Mouse (Mus musculus) midbrain, embryonic 10.5 days (tissue): ENCODE data around the gene Cox7c. TPM values are rescaled to one million over a fixed set of nuclear protein-coding genes. Genes with fewer than 3 reads are reported as not detected.
"Not testable (repeated sequence)": the region's sequence is repeated elsewhere in the genome, so short reads cannot be mapped to it uniquely, and the experiment has no call there.

Experiments used
- DNase-seq: peaks from one replicate; pipeline ENCODE4 v3.0.0-alpha.2; 2017; ENCODE audit warnings: low spot score
- H3K27ac ChIP-seq: fragments of 300-500 bp; sonication (generic); replicated peaks from 2 replicates; pipeline ENCODE4 v1.5.1; 2016; ENCODE audit warnings: mild to moderate bottlenecking
- H3K27me3 ChIP-seq: fragments of 300-500 bp; sonication (generic); 2 replicates; pipeline ENCODE4 v1.6.1; 2016; ENCODE audit warnings: low read depth, mild to moderate bottlenecking; ENCODE audit not compliant: poor library complexity, severe bottlenecking
- H3K36me3 ChIP-seq: fragments of 300-500 bp; sonication (generic); 2 replicates; pipeline ENCODE4 v1.6.1; 2016; ENCODE audit warnings: mild to moderate bottlenecking, moderate library complexity
- H3K4me1 ChIP-seq: fragments of 300-500 bp; sonication (generic); 2 replicates; pipeline ENCODE4 v1.6.1; 2016
- H3K4me3 ChIP-seq: fragments of 300-500 bp; sonication (generic); 2 replicates; pipeline ENCODE4 v1.5.1; 2016; ENCODE audit warnings: mild to moderate bottlenecking, moderate library complexity
- H3K9me3 ChIP-seq: fragments of 300-500 bp; sonication (generic); replicated peaks from 2 replicates; pipeline ENCODE4 v1.6.1; 2016; ENCODE audit warnings: mild to moderate bottlenecking
- WGBS: fragments of 180-500 bp; shearing (Covaris S2); methylation state at CpG from one replicate; pipeline ENCODE4 v1.1.7; 2016; 5-methylcytosine and 5-hydroxymethylcytosine counted together
- polyA plus RNA-seq: library from polyadenylated mRNA; unstranded; fragments of >200 nt; fragmentation: Nextera tagmentation; extraction: Ambion mirVana; gene quantifications from 2 replicates; pipeline ENCODE4 v1.2.1, GENCODE M21; 2016

Cox7c gene
- 605 and 653 TPM in 2 replicates for polyA plus RNA-seq

DNA sequence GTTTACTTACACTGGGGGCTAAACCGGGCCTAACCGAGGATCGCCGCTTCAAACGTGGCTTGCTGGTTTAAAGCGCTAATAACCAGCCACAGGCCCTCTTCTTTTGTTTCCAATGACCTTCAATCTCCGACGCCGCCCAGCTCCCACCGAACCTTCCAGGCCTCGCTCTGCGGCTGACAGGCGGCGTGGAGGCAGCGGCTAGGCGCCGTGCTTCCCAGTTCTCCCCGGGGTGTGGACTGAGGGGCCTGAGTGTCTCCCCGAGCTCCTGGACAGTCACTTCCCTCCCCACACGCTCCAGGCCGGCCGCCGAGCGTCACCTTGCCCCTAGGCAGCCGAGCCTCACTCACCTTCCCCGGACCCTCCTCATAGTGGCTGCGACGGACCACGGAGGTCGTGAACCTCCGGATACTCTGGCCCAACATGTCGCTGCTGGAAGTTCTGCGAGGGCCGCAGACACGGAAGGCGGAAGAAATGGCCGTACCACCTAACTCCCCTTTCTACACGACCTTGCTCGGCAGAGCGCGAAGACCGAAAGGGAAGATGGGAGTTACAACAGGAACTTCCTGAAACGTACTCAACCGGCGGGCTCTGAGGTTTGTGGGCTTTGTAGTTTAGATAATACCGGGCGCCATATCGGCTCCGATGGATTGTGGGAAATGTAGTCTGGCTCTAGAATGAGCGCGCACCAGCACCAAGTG, at the start of gene Cox7c:
TSS of gene Cox7c (minus strand) at position 651 of the 698 bp plus-strand sequence.
- Histone ChIP-seq H3K27me3 (no peaks in the 10 kb centered on the region), H3K36me3 (peaks cover 33% of the 10 kb centered on the region), H3K9me3 (no peaks in the 10 kb centered on the region), H3K4me3 (peak within 1 kb of the TSS; percentile 94), H3K27ac (peak within 1 kb of the TSS; percentile 98), H3K4me1 (no peaks in the 10 kb centered on the region)
- WGBS, result under 1% methylated on average over 51 of the region's 51 CpGs
- DNase-seq, result peak; percentile 86

DNA sequence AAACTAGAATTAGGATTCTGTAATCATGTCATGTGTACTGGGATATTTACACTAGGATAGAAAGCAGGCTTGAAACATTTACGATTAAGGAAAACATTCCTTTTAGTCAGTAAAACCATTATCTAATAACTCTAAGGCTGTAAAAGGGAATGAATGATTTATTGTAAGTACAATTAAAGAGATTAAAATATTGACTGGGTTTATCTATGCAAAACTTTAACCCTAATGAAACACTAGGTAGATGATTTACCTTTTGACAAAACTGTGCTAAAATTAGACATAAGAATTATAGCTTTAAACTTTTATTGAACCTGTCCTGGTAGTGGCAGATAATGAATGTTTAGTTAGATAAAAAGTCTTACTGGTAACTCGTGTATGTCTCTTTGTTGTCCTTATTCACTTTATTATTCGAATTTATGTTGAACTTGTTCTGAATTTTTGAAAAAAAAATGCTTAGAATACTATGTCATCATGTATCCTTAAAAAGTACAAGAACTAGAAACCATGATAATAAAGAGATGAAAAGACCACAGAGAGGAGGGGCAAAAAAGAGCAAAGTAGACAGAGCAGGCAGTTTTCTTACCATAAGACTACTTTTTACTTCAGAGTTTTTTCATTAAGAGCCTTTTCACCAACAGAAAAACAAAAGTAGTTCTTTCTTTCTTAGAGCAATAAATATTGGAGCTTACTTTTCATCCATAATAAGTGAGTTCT, 21.5 kb upstream of the Cox7c start:
- no peaks in the 10 kb centered on the region for H3K9me3 ChIP-seq
- H3K27me3 ChIP-seq, result no peaks in the 10 kb centered on the region
- no peaks in the 10 kb centered on the region for H3K36me3 ChIP-seq
- H3K4me3 ChIP-seq, result no peak overlapping the region
- DNase-seq, result no peak
- WGBS, result 85% methylated on average over 3 of the region's 3 CpGs
- no peaks in the 10 kb centered on the region for H3K4me1 ChIP-seq
- H3K27ac ChIP-seq, result no peak overlapping the region

DNA sequence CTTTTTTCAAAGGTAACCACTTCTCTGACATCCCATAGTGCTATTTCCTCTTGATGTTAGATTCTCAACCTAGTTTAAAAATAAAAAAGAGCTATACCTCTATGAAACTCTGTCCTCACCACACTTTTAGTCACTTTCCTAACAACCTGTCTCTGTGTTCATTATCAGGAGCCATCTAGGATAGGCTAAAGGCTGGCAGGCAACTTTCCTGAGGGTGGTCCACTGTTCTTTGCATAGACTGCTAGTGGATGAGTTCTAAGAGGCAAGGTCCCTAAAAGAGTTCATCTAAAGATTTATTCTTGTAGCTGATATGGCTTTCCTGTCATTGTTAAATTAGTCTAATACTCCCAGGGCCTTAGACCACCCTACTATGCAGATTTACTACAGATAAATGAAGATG, 20.8 kb upstream of the Cox7c start:
- no peak overlapping the region for H3K4me3 ChIP-seq
- H3K27ac ChIP-seq, result no peak overlapping the region
- H3K9me3 ChIP-seq, result no peaks in the 10 kb centered on the region
- no peak for DNase-seq
- no peaks in the 10 kb centered on the region for H3K4me1 ChIP-seq
- H3K27me3 ChIP-seq, result no peaks in the 10 kb centered on the region
- no peaks in the 10 kb centered on the region for H3K36me3 ChIP-seq

DNA sequence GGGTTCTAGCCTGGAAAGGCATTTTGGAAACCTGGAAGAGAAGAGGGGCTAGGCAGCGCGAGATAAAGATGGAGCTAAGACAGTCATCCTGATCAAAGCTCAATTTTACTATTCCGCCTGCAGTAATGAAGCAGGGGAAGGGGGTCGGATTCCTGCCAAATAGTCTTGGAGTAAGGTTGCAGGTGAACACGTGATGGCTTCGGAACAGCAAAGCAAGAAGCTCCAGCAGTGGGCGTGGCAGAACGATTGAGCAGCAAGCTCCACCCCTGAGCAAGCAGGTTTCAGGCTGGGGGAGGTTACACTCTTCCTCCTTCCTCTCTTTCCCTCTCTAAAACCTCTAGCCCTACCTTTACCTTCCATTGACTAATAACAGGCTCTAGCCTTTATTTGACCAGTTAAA, 7.4 kb upstream of the Cox7c start:
- not testable (repeated sequence) for H3K9me3 ChIP-seq, H3K4me1 ChIP-seq
- 34% methylated on average over 8 of the region's 8 CpGs for WGBS

DNA sequence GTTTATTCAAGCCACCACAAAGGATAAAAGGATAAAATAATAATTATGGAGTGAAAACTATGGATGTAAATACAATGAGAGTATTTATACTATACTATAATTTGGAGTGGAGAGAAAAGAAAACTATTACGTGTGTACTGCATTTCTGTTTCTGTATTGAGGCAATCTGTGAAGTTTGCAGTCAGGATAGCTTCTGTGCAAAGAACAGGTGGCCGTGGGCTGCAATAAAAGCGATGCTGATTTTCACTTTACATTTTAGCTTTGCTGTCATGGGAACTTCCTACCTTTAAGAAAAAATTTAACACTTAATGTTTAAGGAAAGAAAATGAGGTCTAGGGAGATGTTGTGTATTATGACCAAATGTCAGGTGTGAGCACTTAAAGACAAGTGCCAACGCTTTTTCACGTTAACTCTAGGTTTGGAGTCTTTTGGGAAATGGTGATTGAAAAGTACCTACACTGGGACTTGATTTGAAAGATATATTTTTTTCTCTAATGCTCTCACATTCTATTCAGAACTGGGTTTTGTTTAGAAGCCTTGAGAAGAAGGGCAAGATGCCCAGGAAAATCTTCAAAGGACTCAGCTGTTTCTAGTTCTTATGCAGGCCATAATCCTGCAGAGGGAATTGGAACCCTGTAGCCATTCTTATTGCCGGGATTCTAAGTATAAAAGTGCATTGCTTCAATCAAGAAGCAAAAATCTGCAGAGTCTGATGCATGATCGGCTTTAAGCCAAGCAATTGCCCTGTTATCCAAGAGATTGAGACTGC, 41.6 kb downstream of the Cox7c start:
- Histone ChIP-seq H3K4me3 (no peak overlapping the region), H3K27me3 (no peaks in the 10 kb centered on the region), H3K9me3 (no peaks in the 10 kb centered on the region), H3K4me1 (no peaks in the 10 kb centered on the region), H3K36me3 (no peaks in the 10 kb centered on the region), H3K27ac (no peak overlapping the region)
- DNase-seq, result no peak
- WGBS, result 81% methylated on average over 7 of the region's 7 CpGs

More for the DNA sequence above, 7.4 kb upstream of the Cox7c start:
- not testable (repeated sequence) for H3K36me3 ChIP-seq, H3K4me3 ChIP-seq, H3K27ac ChIP-seq, DNase-seq, H3K27me3 ChIP-seq
